Mouse (Mus musculus): ENCODE data around the gene Nipal3. TPM values are rescaled to one million over a fixed set of nuclear protein-coding genes. Genes with fewer than 3 reads are reported as not detected.

Nipal3 gene
- total and polyA plus RNA-seq, 3 experiments, result 4.0 to 12.0 (median 6.4) TPM

DNA sequence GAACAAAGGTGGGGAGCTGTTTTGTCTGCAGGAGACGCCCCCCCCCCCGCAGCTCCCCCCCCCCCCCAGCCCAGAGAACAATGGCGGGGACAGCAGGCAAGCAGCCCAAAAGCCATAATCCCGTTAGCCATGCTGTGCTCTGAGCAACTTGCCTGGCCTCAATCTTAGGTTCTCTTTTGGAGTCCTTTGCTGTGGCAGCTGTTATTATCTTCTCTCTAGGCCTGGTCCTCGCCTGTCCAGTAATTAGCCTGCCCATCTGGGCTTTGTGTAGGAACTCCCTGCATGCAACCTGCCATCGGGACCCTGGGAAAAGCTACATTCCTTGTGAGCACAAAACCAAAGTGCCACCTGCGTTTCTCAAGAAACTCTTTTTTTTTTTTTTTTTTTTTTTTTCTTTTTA lies 29.1 kb upstream of the Nipal3 start:
- Histone ChIP-seq H3K4me1 (ENCODE audit: control insufficient read depth in 1 of 2, insufficient read depth in 2 of 2) (peaks cover 0 to 10% of the 10 kb centered on the region in 2 experiments; a peak in 2 of 4 replicates), H3K4me2 (ENCODE audit: insufficient read depth, low read depth, poor library complexity, severe bottlenecking) (no peak overlapping the region), H3K27me3 (replicated peaks) (peaks cover 60% of the 10 kb centered on the region), H3K79me2 (replicated peaks; ENCODE audit: control insufficient read depth, extremely low read depth, insufficient read depth, poor library complexity, severe bottlenecking) (no peaks in the 10 kb centered on the region), H3K36me3 (replicated peaks in 1 of 2; ENCODE audit: control insufficient read depth in 1 of 2, insufficient read depth in 1 of 2, low read length in 1 of 2) (no peaks in the 10 kb centered on the region), H3K4me3 (replicated peaks in 1 of 3; ENCODE audit: low read depth in 2 of 3, low read length in 2 of 3, poor library complexity in 1 of 3) (no peak overlapping the region), H3K27ac (ENCODE audit: insufficient read depth, low read depth) (no peak overlapping the region), H3K9me3 (replicated peaks; ENCODE audit: low read length) (no peaks in the 10 kb centered on the region), H3K9ac (ENCODE audit: insufficient read depth, low read depth) (no peak overlapping the region)
- in situ Hi-C loops (cut with MboI; ENCODE audit: low pct_ligation_motif_present, low pct_unique_long_range_greater_than_20kb, low sequenced_read_pairs), result no loop called here
- TF ChIP-seq SMC3 (IDR thresholded peaks at IDR 0.05; ENCODE audit: low read depth, low read length) (no peak), JUND (conservative IDR thresholded peaks at IDR 0.05; ENCODE audit: low read depth, low read length) (no peak), ZC3H11A (IDR thresholded peaks at IDR 0.05; ENCODE audit: low read depth, low read length) (no peak), POLR2A (IDR thresholded peaks at IDR 0.05; ENCODE audit: low read depth, low read length) (no peak), JUN (IDR thresholded peaks at IDR 0.05; ENCODE audit: insufficient read depth, low read depth, low read length) (no peak), USF1 (IDR thresholded peaks at IDR 0.05; ENCODE audit: low read depth, low read length) (no peak), MXI1 (IDR thresholded peaks at IDR 0.05; ENCODE audit: low read depth, low read length) (no peak), EP300 (IDR thresholded peaks at IDR 0.05; ENCODE audit: low read length) (no peak), NELFE (IDR thresholded peaks at IDR 0.05; ENCODE audit: low read depth, low read length) (no peak), UBTF (IDR thresholded peaks at IDR 0.05; ENCODE audit: low read depth, low read length) (no peak), SIN3A (IDR thresholded peaks at IDR 0.05; ENCODE audit: low read length) (no peak), MYC (IDR thresholded peaks at IDR 0.05; ENCODE audit: low read depth, low read length) (no peak), BHLHE40 (IDR thresholded peaks at IDR 0.05; ENCODE audit: low read depth, low read length) (no peak), IRF4 (IDR thresholded peaks at IDR 0.05; ENCODE audit: low read depth, low read length) (no peak), MAX (IDR thresholded peaks at IDR 0.05; ENCODE audit: low read length) (no peak), MAZ (IDR thresholded peaks at IDR 0.05; ENCODE audit: low read depth, low read length) (no peak), RCOR1 (conservative IDR thresholded peaks at IDR 0.05; ENCODE audit: low read depth, low read length) (no peak), ETS1 (conservative IDR thresholded peaks at IDR 0.05; ENCODE audit: low read depth, low read length) (no peak), USF2 (conservative IDR thresholded peaks at IDR 0.05; ENCODE audit: low read depth, low read length) (no peak), MAFK (IDR thresholded peaks at IDR 0.05; ENCODE audit: insufficient replicate concordance, low read length) (no peak)
- dilution Hi-C loops (cut with MboI; ENCODE audit: extremely low pct_ligation_motif_present, extremely low pct_unique_long_range_greater_than_20kb, low sequenced_read_pairs), result no loop called here
- no peak for DNase-seq (ENCODE audit: extremely low read depth)

DNA sequence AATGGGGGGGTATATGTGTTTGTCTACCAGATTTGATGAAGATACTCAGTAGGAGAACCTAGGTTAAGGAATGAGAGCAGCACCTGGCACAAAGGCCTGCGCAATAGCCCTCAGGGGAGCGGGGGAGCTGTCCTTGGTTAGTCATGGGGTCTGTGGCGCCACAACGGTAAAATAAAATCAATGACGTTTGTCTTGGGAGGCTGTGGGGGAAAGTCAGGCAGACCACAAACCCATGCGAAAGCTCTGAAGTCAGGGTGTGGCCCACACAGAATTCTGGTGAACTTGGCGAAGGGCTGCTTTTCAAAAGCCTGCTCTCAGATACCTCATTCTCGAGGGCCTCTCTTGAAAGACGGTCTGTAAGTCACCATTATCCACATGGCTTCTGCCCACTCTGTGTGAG lies 25.6 kb upstream of the Nipal3 start:
- no peak for DNase-seq (ENCODE audit: extremely low read depth)
- Histone ChIP-seq H3K27me3 (replicated peaks) (peaks cover 53% of the 10 kb centered on the region), H3K4me3 (replicated peaks in 1 of 3; ENCODE audit: low read depth in 2 of 3, low read length in 2 of 3, poor library complexity in 1 of 3) (no peak overlapping the region), H3K27ac (ENCODE audit: insufficient read depth, low read depth) (no peak overlapping the region), H3K79me2 (replicated peaks; ENCODE audit: control insufficient read depth, extremely low read depth, insufficient read depth, poor library complexity, severe bottlenecking) (no peaks in the 10 kb centered on the region), H3K9me3 (replicated peaks; ENCODE audit: low read length) (no peaks in the 10 kb centered on the region), H3K36me3 (replicated peaks in 1 of 2; ENCODE audit: control insufficient read depth in 1 of 2, insufficient read depth in 1 of 2, low read length in 1 of 2) (no peaks in the 10 kb centered on the region), H3K9ac (ENCODE audit: insufficient read depth, low read depth) (no peak overlapping the region), H3K4me2 (ENCODE audit: insufficient read depth, low read depth, poor library complexity, severe bottlenecking) (no peak overlapping the region), H3K4me1 (ENCODE audit: control insufficient read depth in 1 of 2, insufficient read depth in 2 of 2) (peaks cover 0 to 10% of the 10 kb centered on the region in 2 experiments; a peak in 2 of 4 replicates)
- in situ Hi-C loops (cut with MboI; ENCODE audit: low pct_ligation_motif_present, low pct_unique_long_range_greater_than_20kb, low sequenced_read_pairs), result no loop called here
- dilution Hi-C loops (cut with MboI; ENCODE audit: extremely low pct_ligation_motif_present, extremely low pct_unique_long_range_greater_than_20kb, low sequenced_read_pairs), result no loop called here
- TF ChIP-seq RAD21 (IDR thresholded peaks at IDR 0.05; ENCODE audit: low read depth, low read length) (no peak), PAX5 (IDR thresholded peaks at IDR 0.05; ENCODE audit: low read length) (no peak), MEF2A (IDR thresholded peaks at IDR 0.05; ENCODE audit: borderline replicate concordance, low read depth, low read length) (no peak), USF1 (IDR thresholded peaks at IDR 0.05; ENCODE audit: low read depth, low read length) (no peak), E2F4 (IDR thresholded peaks at IDR 0.05; ENCODE audit: insufficient replicate concordance, low read depth, low read length) (no peak), BHLHE40 (IDR thresholded peaks at IDR 0.05; ENCODE audit: low read depth, low read length) (no peak), USF2 (conservative IDR thresholded peaks at IDR 0.05; ENCODE audit: low read depth, low read length) (no peak), NELFE (IDR thresholded peaks at IDR 0.05; ENCODE audit: low read depth, low read length) (no peak), IRF4 (IDR thresholded peaks at IDR 0.05; ENCODE audit: low read depth, low read length) (no peak), MAZ (IDR thresholded peaks at IDR 0.05; ENCODE audit: low read depth, low read length) (no peak), UBTF (IDR thresholded peaks at IDR 0.05; ENCODE audit: low read depth, low read length) (no peak), ETS1 (conservative IDR thresholded peaks at IDR 0.05; ENCODE audit: low read depth, low read length) (no peak), MXI1 (IDR thresholded peaks at IDR 0.05; ENCODE audit: low read depth, low read length) (no peak), ELF1 (IDR thresholded peaks at IDR 0.05; ENCODE audit: low read depth, low read length) (no peak), JUN (IDR thresholded peaks at IDR 0.05; ENCODE audit: insufficient read depth, low read depth, low read length) (no peak), ZNF384 (IDR thresholded peaks at IDR 0.05; ENCODE audit: low read depth, low read length) (no peak)

All from CH12.LX (cell line).